Mouse (Mus musculus): ENCODE measurements around the gene Gap43. TPM values are rescaled to one million over a fixed set of nuclear protein-coding genes. Genes with fewer than 3 reads are reported as not detected.

Gene Gap43
- total and polyA plus RNA-seq, 3 experiments, result not detected

GRCm38 (mm10) chr16:42339512-42339911 is 939 bp downstream of the Gap43 start:
- Histone ChIP-seq H3K4me3 (replicated peaks in 1 of 3; ENCODE audit: low read depth in 2 of 3, low read length in 2 of 3, poor library complexity in 1 of 3) (no peak overlapping the region), H3K4me1 (ENCODE audit: control insufficient read depth in 1 of 2, insufficient read depth in 2 of 2) (no peaks in the 10 kb centered on the region), H3K36me3 (replicated peaks in 1 of 2; ENCODE audit: control insufficient read depth in 1 of 2, insufficient read depth in 1 of 2, low read length in 1 of 2) (no peaks in the 10 kb centered on the region), H3K27me3 (replicated peaks) (no peaks in the 10 kb centered on the region), H3K9me3 (replicated peaks; ENCODE audit: low read length) (no peaks in the 10 kb centered on the region), H3K27ac (ENCODE audit: insufficient read depth, low read depth) (no peak overlapping the region), H3K4me2 (ENCODE audit: insufficient read depth, low read depth, poor library complexity, severe bottlenecking) (no peak overlapping the region), H3K9ac (ENCODE audit: insufficient read depth, low read depth) (no peak overlapping the region), H3K79me2 (replicated peaks; ENCODE audit: control insufficient read depth, extremely low read depth, insufficient read depth, poor library complexity, severe bottlenecking) (no peaks in the 10 kb centered on the region)
- in situ Hi-C loops (cut with MboI; ENCODE audit: low pct_ligation_motif_present, low pct_unique_long_range_greater_than_20kb, low sequenced_read_pairs) (no loop called here), dilution Hi-C loops (cut with MboI; ENCODE audit: extremely low pct_ligation_motif_present, extremely low pct_unique_long_range_greater_than_20kb, low sequenced_read_pairs) (no loop called here)
- no peak for DNase-seq (ENCODE audit: extremely low read depth)
- TF ChIP-seq E2F4 (IDR thresholded peaks at IDR 0.05; ENCODE audit: insufficient replicate concordance, low read depth, low read length) (no peak), NRF1 (IDR thresholded peaks at IDR 0.05; ENCODE audit: low read depth, low read length) (no peak), HCFC1 (IDR thresholded peaks at IDR 0.05; ENCODE audit: low read depth, low read length) (no peak)

GRCm38 (mm10) chr16:42338987-42339386 is 1.5 kb downstream of the Gap43 start:
- no peaks in the 10 kb centered on the region for H3K79me2 ChIP-seq (replicated peaks; ENCODE audit: control insufficient read depth, extremely low read depth, insufficient read depth, poor library complexity, severe bottlenecking)
- no peaks in the 10 kb centered on the region for H3K27me3 ChIP-seq (replicated peaks)
- no peaks in the 10 kb centered on the region for H3K36me3 ChIP-seq (replicated peaks in 1 of 2; ENCODE audit: control insufficient read depth in 1 of 2, insufficient read depth in 1 of 2, low read length in 1 of 2)
- H3K4me3 ChIP-seq (replicated peaks in 1 of 3; ENCODE audit: low read depth in 2 of 3, low read length in 2 of 3, poor library complexity in 1 of 3), result no peak overlapping the region
- dilution Hi-C loops (cut with MboI; ENCODE audit: extremely low pct_ligation_motif_present, extremely low pct_unique_long_range_greater_than_20kb, low sequenced_read_pairs) (no loop called here), in situ Hi-C loops (cut with MboI; ENCODE audit: low pct_ligation_motif_present, low pct_unique_long_range_greater_than_20kb, low sequenced_read_pairs) (no loop called here)
- H3K9me3 ChIP-seq (replicated peaks; ENCODE audit: low read length), result no peaks in the 10 kb centered on the region
- no peak overlapping the region for H3K4me2 ChIP-seq (ENCODE audit: insufficient read depth, low read depth, poor library complexity, severe bottlenecking)
- TF ChIP-seq USF1 (IDR thresholded peaks at IDR 0.05; ENCODE audit: low read depth, low read length) (no peak), IRF4 (IDR thresholded peaks at IDR 0.05; ENCODE audit: low read depth, low read length) (no peak), RCOR1 (conservative IDR thresholded peaks at IDR 0.05; ENCODE audit: low read depth, low read length) (no peak), TCF12 (IDR thresholded peaks at IDR 0.05; ENCODE audit: low read depth, low read length) (no peak), MYC (IDR thresholded peaks at IDR 0.05; ENCODE audit: low read depth, low read length) (no peak), CHD2 (IDR thresholded peaks at IDR 0.05; ENCODE audit: low read length) (no peak), MAZ (IDR thresholded peaks at IDR 0.05; ENCODE audit: low read depth, low read length) (no peak)
- no peak overlapping the region for H3K9ac ChIP-seq (ENCODE audit: insufficient read depth, low read depth)
- no peak overlapping the region for H3K27ac ChIP-seq (ENCODE audit: insufficient read depth, low read depth)
- no peaks in the 10 kb centered on the region for H3K4me1 ChIP-seq (ENCODE audit: control insufficient read depth in 1 of 2, insufficient read depth in 2 of 2)
- no peak for DNase-seq (ENCODE audit: extremely low read depth)

GRCm38 (mm10) chr16:42338342-42338741 is 2.1 kb downstream of the Gap43 start:
- Histone ChIP-seq H3K4me3 (replicated peaks in 1 of 3; ENCODE audit: low read depth in 2 of 3, low read length in 2 of 3, poor library complexity in 1 of 3) (no peak overlapping the region), H3K27me3 (replicated peaks) (no peaks in the 10 kb centered on the region), H3K4me2 (ENCODE audit: insufficient read depth, low read depth, poor library complexity, severe bottlenecking) (no peak overlapping the region), H3K9ac (ENCODE audit: insufficient read depth, low read depth) (no peak overlapping the region), H3K79me2 (replicated peaks; ENCODE audit: control insufficient read depth, extremely low read depth, insufficient read depth, poor library complexity, severe bottlenecking) (no peaks in the 10 kb centered on the region), H3K4me1 (ENCODE audit: control insufficient read depth in 1 of 2, insufficient read depth in 2 of 2) (no peaks in the 10 kb centered on the region), H3K9me3 (replicated peaks; ENCODE audit: low read length) (no peaks in the 10 kb centered on the region), H3K36me3 (replicated peaks in 1 of 2; ENCODE audit: control insufficient read depth in 1 of 2, insufficient read depth in 1 of 2, low read length in 1 of 2) (no peaks in the 10 kb centered on the region), H3K27ac (ENCODE audit: insufficient read depth, low read depth) (no peak overlapping the region)
- dilution Hi-C loops (cut with MboI; ENCODE audit: extremely low pct_ligation_motif_present, extremely low pct_unique_long_range_greater_than_20kb, low sequenced_read_pairs), result no loop called here
- in situ Hi-C loops (cut with MboI; ENCODE audit: low pct_ligation_motif_present, low pct_unique_long_range_greater_than_20kb, low sequenced_read_pairs), result no loop called here
- TF ChIP-seq ZC3H11A (IDR thresholded peaks at IDR 0.05; ENCODE audit: low read depth, low read length) (no peak), SMC3 (IDR thresholded peaks at IDR 0.05; ENCODE audit: low read depth, low read length) (no peak), RCOR1 (conservative IDR thresholded peaks at IDR 0.05; ENCODE audit: low read depth, low read length) (no peak), IRF4 (IDR thresholded peaks at IDR 0.05; ENCODE audit: low read depth, low read length) (no peak), USF1 (IDR thresholded peaks at IDR 0.05; ENCODE audit: low read depth, low read length) (no peak), HCFC1 (IDR thresholded peaks at IDR 0.05; ENCODE audit: low read depth, low read length) (no peak), EP300 (IDR thresholded peaks at IDR 0.05; ENCODE audit: low read length) (no peak), CTCF (conservative IDR thresholded peaks at IDR 0.05 in 1 of 2, IDR thresholded peaks at IDR 0.05 in 1 of 2; ENCODE audit: low read depth in 2 of 2, low read length in 2 of 2) (no peak), MYC (IDR thresholded peaks at IDR 0.05; ENCODE audit: low read depth, low read length) (no peak), NRF1 (IDR thresholded peaks at IDR 0.05; ENCODE audit: low read depth, low read length) (no peak), JUN (IDR thresholded peaks at IDR 0.05; ENCODE audit: insufficient read depth, low read depth, low read length) (no peak), RAD21 (IDR thresholded peaks at IDR 0.05; ENCODE audit: low read depth, low read length) (no peak), E2F4 (IDR thresholded peaks at IDR 0.05; ENCODE audit: insufficient replicate concordance, low read depth, low read length) (no peak), TCF12 (IDR thresholded peaks at IDR 0.05; ENCODE audit: low read depth, low read length) (no peak), POLR2A (IDR thresholded peaks at IDR 0.05; ENCODE audit: low read depth, low read length) (no peak), BHLHE40 (IDR thresholded peaks at IDR 0.05; ENCODE audit: low read depth, low read length) (no peak), MXI1 (IDR thresholded peaks at IDR 0.05; ENCODE audit: low read depth, low read length) (no peak)
- no peak for DNase-seq (ENCODE audit: extremely low read depth)
